Mouse (Mus musculus) forebrain, embryonic 11.5 days (tissue): ENCODE measurements around the gene Prpf19. TPM values are rescaled to one million over a fixed set of nuclear protein-coding genes. Genes with fewer than 3 reads are reported as not detected.
A peak's percentile ranks its signal among the peaks of the same experiment; 100 is the strongest.

ENCODE experiments used
- ATAC-seq: fragments of 200-750 bp; cut with Nextera tagmentation; replicated peaks from 2 replicates; pipeline ENCODE4 v1.8.0; 2017; ENCODE audit warnings: moderate TSS enrichment; ENCODE audit not compliant: low FRiP score
- DNase-seq: peaks from one replicate; pipeline ENCODE4 v3.0.0-alpha.2; 2017; ENCODE audit warnings: low spot score
- H3K27ac ChIP-seq: fragments of 300-500 bp; sonication (generic); 2 replicates; pipeline ENCODE4 v1.5.1; 2014; ENCODE audit warnings: low read depth, low read length
- H3K27me3 ChIP-seq: fragments of 300-500 bp; sonication (generic); 2 replicates; pipeline ENCODE4 v1.6.1; 2014; ENCODE audit warnings: mild to moderate bottlenecking, low read length, mixed read lengths; ENCODE audit not compliant: control insufficient read depth, insufficient read depth
- H3K36me3 ChIP-seq: fragments of 300-500 bp; sonication (generic); 2 replicates; pipeline ENCODE4 v1.6.1; 2014; ENCODE audit warnings: mild to moderate bottlenecking, low read length, moderate library complexity, mixed read lengths; ENCODE audit not compliant: control insufficient read depth, insufficient read depth
- H3K4me1 ChIP-seq: fragments of 300-500 bp; sonication (generic); replicated peaks from 2 replicates; pipeline ENCODE4 v1.6.1; 2014; ENCODE audit warnings: low read length, mixed read lengths; ENCODE audit not compliant: control insufficient read depth, insufficient read depth
- H3K4me2 ChIP-seq: fragments of 300-500 bp; sonication (generic); 2 replicates; pipeline ENCODE4 v1.6.1; 2014; ENCODE audit warnings: low read depth, mild to moderate bottlenecking, low read length, moderate library complexity, mixed read lengths; ENCODE audit not compliant: severe bottlenecking
- H3K4me3 ChIP-seq: fragments of 300-500 bp; sonication (generic); 2 replicates; pipeline ENCODE4 v1.5.1; 2014; ENCODE audit warnings: low read depth, low read length
- H3K9ac ChIP-seq: fragments of 300-500 bp; sonication (generic); 2 replicates; pipeline ENCODE4 v1.6.1; 2014; ENCODE audit warnings: low read length
- H3K9me3 ChIP-seq: fragments of 300-500 bp; sonication (generic); 2 replicates; pipeline ENCODE4 v1.6.1; 2016; ENCODE audit warnings: low read length, mixed read lengths; ENCODE audit not compliant: control insufficient read depth
- WGBS: fragments of 180-500 bp; shearing (Covaris S2); extraction: QIAGEN DNeasy Blood & Tissue Kit; methylation state at CpG from one replicate; pipeline ENCODE4 v1.1.7; 2014; 5-methylcytosine and 5-hydroxymethylcytosine counted together
- polyA plus RNA-seq: library from polyadenylated mRNA; unstranded; fragments of >200 nt; fragmentation: Nextera tagmentation; extraction: Ambion mirVana; gene quantifications from 2 replicates; pipeline ENCODE4 v1.2.1, GENCODE M21; 2014

Prpf19 gene
- polyA plus RNA-seq = 50.9 and 55.5 TPM in 2 replicates

- Histone ChIP-seq H3K36me3 (no peaks in the 10 kb centered on the region; the same call in 1 of the 2 replicates), H3K27ac (peak within 1 kb of the TSS; percentile 88), H3K4me2 (peak within 1 kb of the TSS; percentile 68), H3K9ac (peak within 1 kb of the TSS; percentile 90), H3K4me1 (peaks cover 2% of the 10 kb centered on the region; the same call in 1 of the 2 replicates), H3K9me3 (no peaks in the 10 kb centered on the region), H3K4me3 (peak within 1 kb of the TSS; percentile 74), H3K27me3 (no peaks in the 10 kb centered on the region)
- peak; percentile 94 for ATAC-seq
- under 1% methylated on average over 42 of the region's 43 CpGs for WGBS
- DNase-seq = peak; percentile 98
Observed at GRCm38 (mm10) chr19:10895016-10895528, at the start of gene Prpf19. Gene Prpf19, plus strand, starts transcription at chr19:10895231.

- no peak overlapping the region for H3K9ac ChIP-seq
- H3K4me3 ChIP-seq = no peak overlapping the region
- H3K9me3 ChIP-seq = no peaks in the 10 kb centered on the region
- no peaks in the 10 kb centered on the region for H3K27me3 ChIP-seq
- H3K4me1 ChIP-seq = no peaks in the 10 kb centered on the region
- ATAC-seq (no peak), DNase-seq (no peak)
- H3K27ac ChIP-seq = no peak overlapping the region
- H3K4me2 ChIP-seq = no peak overlapping the region
- H3K36me3 ChIP-seq = no peaks in the 10 kb centered on the region
- 79% methylated on average over 3 of the region's 3 CpGs for WGBS
Observed at GRCm38 (mm10) chr19:10845454-10845853, 49.6 kb upstream of the Prpf19 start.

GRCm38 (mm10) chr19:10846150-10846549, 48.9 kb upstream of the Prpf19 start:
- ATAC-seq = no peak
- Histone ChIP-seq H3K27ac (no peak overlapping the region), H3K9me3 (no peaks in the 10 kb centered on the region), H3K36me3 (no peaks in the 10 kb centered on the region), H3K27me3 (no peaks in the 10 kb centered on the region), H3K4me3 (no peak overlapping the region), H3K9ac (no peak overlapping the region), H3K4me2 (no peak overlapping the region), H3K4me1 (no peaks in the 10 kb centered on the region)
- 81% methylated on average over 7 of the region's 7 CpGs for WGBS
- no peak for DNase-seq

- 50% methylated on average over 3 of the region's 3 CpGs for WGBS
- H3K4me2 ChIP-seq = no peak overlapping the region
- H3K9me3 ChIP-seq = no peaks in the 10 kb centered on the region
- no peak overlapping the region for H3K9ac ChIP-seq
- no peaks in the 10 kb centered on the region for H3K4me1 ChIP-seq
- ATAC-seq (no peak), DNase-seq (no peak)
- no peak overlapping the region for H3K27ac ChIP-seq
- H3K4me3 ChIP-seq = no peak overlapping the region
- H3K36me3 ChIP-seq = no peaks in the 10 kb centered on the region
- H3K27me3 ChIP-seq = no peaks in the 10 kb centered on the region
Observed at GRCm38 (mm10) chr19:10847311-10848087, 47.5 kb upstream of the Prpf19 start.

GRCm38 (mm10) chr19:10855422-10855821, 39.6 kb upstream of the Prpf19 start:
- no peak for ATAC-seq
- no peaks in the 10 kb centered on the region for H3K4me1 ChIP-seq
- no peaks in the 10 kb centered on the region for H3K9me3 ChIP-seq
- H3K27me3 ChIP-seq = no peaks in the 10 kb centered on the region
- H3K4me2 ChIP-seq = no peak overlapping the region
- DNase-seq = no peak
- 86% methylated on average over 3 of the region's 3 CpGs for WGBS
- no peak overlapping the region for H3K4me3 ChIP-seq
- H3K9ac ChIP-seq = no peak overlapping the region
- H3K27ac ChIP-seq = no peak overlapping the region
- peaks cover 16% of the 10 kb centered on the region; the same call in 1 of the 2 replicates for H3K36me3 ChIP-seq

- peaks cover 21% of the 10 kb centered on the region; the same call in 1 of the 2 replicates for H3K36me3 ChIP-seq
- 56% methylated on average over 2 of the region's 2 CpGs for WGBS
- no peak for DNase-seq
- no peak overlapping the region for H3K4me2 ChIP-seq
- H3K27ac ChIP-seq = no peak overlapping the region
- no peaks in the 10 kb centered on the region for H3K4me1 ChIP-seq
- no peak for ATAC-seq
- H3K4me3 ChIP-seq = no peak overlapping the region
- H3K27me3 ChIP-seq = no peaks in the 10 kb centered on the region
- H3K9ac ChIP-seq = no peak overlapping the region
- H3K9me3 ChIP-seq = no peaks in the 10 kb centered on the region
Observed at GRCm38 (mm10) chr19:10856520-10856919, 38.5 kb upstream of the Prpf19 start.

- Histone ChIP-seq H3K27ac (no peak overlapping the region), H3K27me3 (no peaks in the 10 kb centered on the region), H3K9me3 (no peaks in the 10 kb centered on the region), H3K4me1 (no peaks in the 10 kb centered on the region), H3K36me3 (peaks cover 43% of the 10 kb centered on the region), H3K9ac (no peak overlapping the region), H3K4me3 (no peak overlapping the region), H3K4me2 (no peak overlapping the region)
- no peak for DNase-seq
- WGBS = 47% methylated on average over 22 of the region's 22 CpGs
- peak; percentile 55; the same call in 1 of the 2 replicates for ATAC-seq
Observed at GRCm38 (mm10) chr19:10860072-10860497, 34.9 kb upstream of the Prpf19 start.

- Histone ChIP-seq H3K4me1 (peaks cover 7% of the 10 kb centered on the region; the same call in 1 of the 2 replicates), H3K9ac (no peak overlapping the region), H3K9me3 (no peaks in the 10 kb centered on the region), H3K27ac (no peak overlapping the region), H3K36me3 (peaks cover 34% of the 10 kb centered on the region), H3K4me2 (no peak overlapping the region), H3K27me3 (no peaks in the 10 kb centered on the region), H3K4me3 (no peak overlapping the region)
- DNase-seq (no peak), ATAC-seq (no peak)
- 94% methylated on average over 13 of the region's 13 CpGs for WGBS
Observed at GRCm38 (mm10) chr19:10866351-10866750, 28.7 kb upstream of the Prpf19 start.
